Mouse (Mus musculus): ENCODE results near the gene Slc39a11.

GRCm38 (mm10) chr11:113627785-113628184 lies 22.1 kb downstream of the Slc39a11 start:
- TF ChIP-seq CTCF (IDR thresholded peaks at IDR 0.05; ENCODE audit: low read depth) (peak; percentile 43), EP300 (IDR thresholded peaks at IDR 0.05; ENCODE audit: low read depth) (no peak)
